Mouse (Mus musculus): Measurements from ENCODE around the gene Olfr1290. TPM values are rescaled to one million over a fixed set of nuclear protein-coding genes. Genes with fewer than 3 reads are reported as not detected.

The Olfr1290 gene
- polyA plus RNA-seq (2016; fragmentation: Nextera tagmentation; extraction: Ambion mirVana), result 0.15 and 0.31 TPM in 2 replicates

- WGBS, result 73% methylated on average over 5 of the region's 5 CpGs
- no peak within 1 kb of the TSS for H3K4me3 ChIP-seq
These were observed at the start of gene Olfr1290 for GRCm38 (mm10) chr2:111493729-111494128. Gene Olfr1290, minus strand, starts transcription at chr2:111493829.

GRCm38 (mm10) chr2:111540191-111540590, 46.6 kb upstream of the Olfr1290 start, which contains the start of gene Olfr1294:
Gene Olfr1294, minus strand, starts transcription at chr2:111540291.
- Histone ChIP-seq H3K4me3 (no peak within 1 kb of the TSS), H3K36me3 (no peaks in the 10 kb centered on the region), H3K4me1 (no peaks in the 10 kb centered on the region), H3K27ac (no peak within 1 kb of the TSS), H3K27me3 (ENCODE audit: insufficient read depth, poor library complexity, severe bottlenecking) (no peaks in the 10 kb centered on the region), H3K9me3 (no peaks in the 10 kb centered on the region)
- WGBS, result 39% methylated on average over 1 of the region's 1 CpGs
- DNase-seq (ENCODE audit: low spot score), result no peak

More at GRCm38 (mm10) chr2:111493729-111494128, at the start of gene Olfr1290:
- Histone ChIP-seq H3K4me1 (no peaks in the 10 kb centered on the region), H3K9me3 (no peaks in the 10 kb centered on the region), H3K36me3 (no peaks in the 10 kb centered on the region), H3K27me3 (ENCODE audit: insufficient read depth, poor library complexity, severe bottlenecking) (no peaks in the 10 kb centered on the region), H3K27ac (no peak within 1 kb of the TSS)
- no peak for DNase-seq (ENCODE audit: low spot score)

- Histone ChIP-seq H3K4me3 (no peak within 1 kb of the TSS), H3K36me3 (no peaks in the 10 kb centered on the region), H3K27me3 (ENCODE audit: insufficient read depth, poor library complexity, severe bottlenecking) (no peaks in the 10 kb centered on the region), H3K27ac (no peak within 1 kb of the TSS), H3K9me3 (no peaks in the 10 kb centered on the region), H3K4me1 (no peaks in the 10 kb centered on the region)
- 70% methylated on average over 1 of the region's 1 CpGs for WGBS
- DNase-seq (ENCODE audit: low spot score), result no peak
These were observed 31.3 kb upstream of the Olfr1290 start, which contains the start of gene Olfr1293-ps for GRCm38 (mm10) chr2:111524903-111525302. Gene Olfr1293-ps, plus strand, starts transcription at chr2:111525203.

GRCm38 (mm10) chr2:111517451-111517850, 23.8 kb upstream of the Olfr1290 start:
- 86% methylated on average over 10 of the region's 10 CpGs for WGBS
- no peaks in the 10 kb centered on the region for H3K4me1 ChIP-seq
- H3K4me3 ChIP-seq, result no peak overlapping the region
- H3K9me3 ChIP-seq, result 0 out of 2 replicates have a peak, but pooled peaks cover 3% of the 10 kb centered on the region
- no peak for DNase-seq (ENCODE audit: low spot score)
- H3K27me3 ChIP-seq (ENCODE audit: insufficient read depth, poor library complexity, severe bottlenecking), result no peaks in the 10 kb centered on the region
- H3K27ac ChIP-seq, result no peak overlapping the region
- no peaks in the 10 kb centered on the region for H3K36me3 ChIP-seq

- H3K4me1 ChIP-seq, result no peaks in the 10 kb centered on the region
- H3K27ac ChIP-seq, result no peak within 1 kb of the TSS
- H3K9me3 ChIP-seq, result no peaks in the 10 kb centered on the region
- H3K4me3 ChIP-seq, result no peak within 1 kb of the TSS
- WGBS, result 86% methylated on average over 3 of the region's 3 CpGs
- DNase-seq (ENCODE audit: low spot score), result no peak
- no peaks in the 10 kb centered on the region for H3K36me3 ChIP-seq
- no peaks in the 10 kb centered on the region for H3K27me3 ChIP-seq (ENCODE audit: insufficient read depth, poor library complexity, severe bottlenecking)
These were observed 3.3 kb upstream of the Olfr1290 start, which contains the start of gene Olfr1291-ps1 for GRCm38 (mm10) chr2:111496880-111497279. Gene Olfr1291-ps1, plus strand, starts transcription at chr2:111497180.

GRCm38 (mm10) chr2:111480519-111480918, 13.1 kb downstream of the Olfr1290 start, which contains the start of gene Olfr1289:
Gene Olfr1289, plus strand, starts transcription at chr2:111480819.
- H3K27ac ChIP-seq, result no peak within 1 kb of the TSS
- H3K27me3 ChIP-seq (ENCODE audit: insufficient read depth, poor library complexity, severe bottlenecking), result no peaks in the 10 kb centered on the region
- H3K4me3 ChIP-seq, result no peak within 1 kb of the TSS
- H3K4me1 ChIP-seq, result no peaks in the 10 kb centered on the region
- WGBS, result 74% methylated on average over 1 of the region's 1 CpGs
- H3K36me3 ChIP-seq, result no peaks in the 10 kb centered on the region
- no peak for DNase-seq (ENCODE audit: low spot score)
- H3K9me3 ChIP-seq, result no peaks in the 10 kb centered on the region

- Histone ChIP-seq H3K4me1 (no peaks in the 10 kb centered on the region), H3K27me3 (ENCODE audit: insufficient read depth, poor library complexity, severe bottlenecking) (no peaks in the 10 kb centered on the region), H3K36me3 (no peaks in the 10 kb centered on the region), H3K9me3 (no peaks in the 10 kb centered on the region), H3K27ac (no peak within 1 kb of the TSS), H3K4me3 (no peak within 1 kb of the TSS)
- 95% methylated on average over 1 of the region's 1 CpGs for WGBS
- DNase-seq (ENCODE audit: low spot score), result no peak
These were observed 19.8 kb downstream of the Olfr1290 start, which contains the start of gene Olfr1288 for GRCm38 (mm10) chr2:111473801-111474200. Gene Olfr1288, plus strand, starts transcription at chr2:111474101.

GRCm38 (mm10) chr2:111448842-111449241, 44.8 kb downstream of the Olfr1290 start, which contains the start of gene Olfr1287:
Gene Olfr1287, plus strand, starts transcription at chr2:111449142.
- DNase-seq (ENCODE audit: low spot score), result no peak
- no peaks in the 10 kb centered on the region for H3K4me1 ChIP-seq
- H3K4me3 ChIP-seq, result no peak within 1 kb of the TSS
- H3K9me3 ChIP-seq, result no peaks in the 10 kb centered on the region
- no peaks in the 10 kb centered on the region for H3K27me3 ChIP-seq (ENCODE audit: insufficient read depth, poor library complexity, severe bottlenecking)
- no peaks in the 10 kb centered on the region for H3K36me3 ChIP-seq
- H3K27ac ChIP-seq, result no peak within 1 kb of the TSS
- 64% methylated on average over 1 of the region's 1 CpGs for WGBS

Other genes with a start within 250 kb of the Olfr1290 start
- not detected in 2 replicates for gene Olfr1276, start 239.3 kb downstream of the Olfr1290 start, polyA plus RNA-seq (2016; fragmentation: Nextera tagmentation; extraction: Ambion mirVana)
- gene Olfr1277, start 219.7 kb downstream of the Olfr1290 start, polyA plus RNA-seq (2016; fragmentation: Nextera tagmentation; extraction: Ambion mirVana), result not detected in 2 replicates
- gene Olfr1278, start 203.7 kb downstream of the Olfr1290 start, polyA plus RNA-seq (2016; fragmentation: Nextera tagmentation; extraction: Ambion mirVana), result not detected in 2 replicates
- 0.04 TPM in 1 of 2 replicates, not detected in the other for gene Olfr1279, start 193.2 kb downstream of the Olfr1290 start, polyA plus RNA-seq (2016; fragmentation: Nextera tagmentation; extraction: Ambion mirVana)
- not detected in 2 replicates for gene Olfr1280, start 179.8 kb downstream of the Olfr1290 start, polyA plus RNA-seq (2016; fragmentation: Nextera tagmentation; extraction: Ambion mirVana)
- gene Olfr1281, start 167.3 kb downstream of the Olfr1290 start, polyA plus RNA-seq (2016; fragmentation: Nextera tagmentation; extraction: Ambion mirVana), result not detected in 2 replicates
- gene Olfr1282, start 157.8 kb downstream of the Olfr1290 start, polyA plus RNA-seq (2016; fragmentation: Nextera tagmentation; extraction: Ambion mirVana), result not detected in 2 replicates
- gene Olfr1283, start 127.0 kb downstream of the Olfr1290 start, polyA plus RNA-seq (2016; fragmentation: Nextera tagmentation; extraction: Ambion mirVana), result not detected in 2 replicates
- not detected in 2 replicates for gene Olfr1284, start 118.3 kb downstream of the Olfr1290 start, polyA plus RNA-seq (2016; fragmentation: Nextera tagmentation; extraction: Ambion mirVana)
- gene Olfr1286, start 70.7 kb downstream of the Olfr1290 start, polyA plus RNA-seq (2016; fragmentation: Nextera tagmentation; extraction: Ambion mirVana), result not detected in 2 replicates
- gene Olfr1287, start 44.7 kb downstream of the Olfr1290 start, polyA plus RNA-seq (2016; fragmentation: Nextera tagmentation; extraction: Ambion mirVana), result not detected in 2 replicates
- gene Olfr1288, start 19.7 kb downstream of the Olfr1290 start, polyA plus RNA-seq (2016; fragmentation: Nextera tagmentation; extraction: Ambion mirVana), result not detected in 2 replicates
- gene Olfr1289, start 13.0 kb downstream of the Olfr1290 start, polyA plus RNA-seq (2016; fragmentation: Nextera tagmentation; extraction: Ambion mirVana), result not detected in 2 replicates
- gene Olfr1291-ps1, start 3.4 kb upstream of the Olfr1290 start, polyA plus RNA-seq (2016; fragmentation: Nextera tagmentation; extraction: Ambion mirVana), result 0.09 TPM in 1 of 2 replicates, not detected in the other
- gene Olfr1293-ps, start 31.4 kb upstream of the Olfr1290 start, polyA plus RNA-seq (2016; fragmentation: Nextera tagmentation; extraction: Ambion mirVana), result not detected in 2 replicates
- not detected in 2 replicates for gene Olfr1294, start 46.5 kb upstream of the Olfr1290 start, polyA plus RNA-seq (2016; fragmentation: Nextera tagmentation; extraction: Ambion mirVana)
- not detected in 2 replicates for gene Olfr1295, start 75.9 kb upstream of the Olfr1290 start, polyA plus RNA-seq (2016; fragmentation: Nextera tagmentation; extraction: Ambion mirVana)
- gene Olfr1297, start 132.7 kb upstream of the Olfr1290 start, polyA plus RNA-seq (2016; fragmentation: Nextera tagmentation; extraction: Ambion mirVana), result not detected in 2 replicates
- not detected in 2 replicates for gene Olfr1298, start 155.4 kb upstream of the Olfr1290 start, polyA plus RNA-seq (2016; fragmentation: Nextera tagmentation; extraction: Ambion mirVana)
- gene Olfr1299, start 167.6 kb upstream of the Olfr1290 start, polyA plus RNA-seq (2016; fragmentation: Nextera tagmentation; extraction: Ambion mirVana), result not detected in 2 replicates

Data from heart, embryonic 10.5 days (tissue).